Mouse (Mus musculus) olfactory bulb, adult 2 months (tissue): ENCODE measurements around the gene Pnck. TPM values are rescaled to one million over a fixed set of nuclear protein-coding genes. Genes with fewer than 3 reads are reported as not detected.

Source experiments
- H3K27ac ChIP-seq: fragments of 200-500 bp; 2 replicates; pipeline ENCODE4 v1.5.1; 2012; ENCODE audit warnings: low read depth, low read length; ENCODE audit not compliant: insufficient read depth
- H3K4me1 ChIP-seq: fragments of 200-500 bp; 2 replicates; pipeline ENCODE4 v1.6.1; 2012; ENCODE audit warnings: low read length; ENCODE audit not compliant: control insufficient read depth, insufficient read depth
- H3K4me3 ChIP-seq: fragments of 200-500 bp; 2 replicates; pipeline ENCODE4 v1.5.1; 2012; ENCODE audit warnings: mild to moderate bottlenecking, low read depth, low read length, moderate library complexity; ENCODE audit not compliant: insufficient read depth
- CTCF ChIP-seq: fragments of 200-500 bp; IDR thresholded peaks from 2 replicates; pipeline ENCODE4 v1.5.1; 2012; ENCODE audit warnings: low read depth, mild to moderate bottlenecking, low read length, moderate library complexity; ENCODE audit not compliant: insufficient read depth
- POLR2A ChIP-seq: fragments of 200-500 bp; IDR thresholded peaks from 2 replicates; pipeline ENCODE4 v1.6.1; 2012; ENCODE audit warnings: mild to moderate bottlenecking, low read depth, low read length, moderate library complexity; ENCODE audit not compliant: insufficient read depth
- WGBS: fragments of 180-500 bp; shearing (Covaris S2); methylation state at CpG from one replicate; pipeline ENCODE4 v1.1.7; 2018; 5-methylcytosine and 5-hydroxymethylcytosine counted together
- polyA plus RNA-seq: library from polyadenylated mRNA; stranded (reverse); fragments of >200 nt; gene quantifications from 2 replicates; pipeline ENCODE4 v1.2.4, GENCODE M21; 2012; ENCODE audit warnings: low replicate concordance; ENCODE audit not compliant: missing spikeins, insufficient read depth, insufficient read length

The Pnck gene
- polyA plus RNA-seq, 1 experiment = not detected

DNA sequence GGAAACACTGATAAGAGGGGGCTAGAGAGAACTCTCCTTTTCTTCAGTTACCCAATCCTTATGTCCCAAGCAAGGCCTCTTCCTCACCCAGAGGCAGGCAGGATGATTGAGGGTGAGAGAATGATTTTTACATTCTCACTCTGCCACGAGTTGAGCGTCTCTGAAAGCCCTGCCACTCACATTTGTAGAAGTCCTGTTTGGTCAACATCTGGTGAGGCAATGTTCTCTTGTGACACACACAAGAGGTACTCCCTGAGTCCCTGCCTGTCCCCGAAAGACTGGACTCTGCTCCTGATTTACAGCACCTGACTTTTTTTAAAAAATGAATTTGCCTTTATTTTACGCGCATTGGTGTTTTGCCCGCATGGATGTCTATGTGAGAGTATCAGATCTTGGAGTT is 6.5 kb downstream of the Pnck start:
- H3K27ac ChIP-seq = no peak overlapping the region
- TF ChIP-seq POLR2A (no peak), CTCF (no peak)

GRCm38 (mm10) chrX:73650869-73651268 is 9.0 kb downstream of the Pnck start:
- H3K4me1 ChIP-seq = no peaks in the 10 kb centered on the region
- H3K27ac ChIP-seq = no peak overlapping the region
- TF ChIP-seq CTCF = no peak
- TF ChIP-seq POLR2A = no peak
- H3K4me3 ChIP-seq = no peak overlapping the region
- WGBS = 81% methylated on average over 3 of the region's 3 CpGs

More for the DNA sequence above, 6.5 kb downstream of the Pnck start:
- 87% methylated on average over 6 of the region's 6 CpGs for WGBS
- no peak overlapping the region for H3K4me3 ChIP-seq
- peaks cover 7% of the 10 kb centered on the region; the same call in 1 of the 2 replicates for H3K4me1 ChIP-seq

- TF ChIP-seq CTCF = no peak
- TF ChIP-seq POLR2A = no peak
- Histone ChIP-seq H3K4me1 (peaks cover 2% of the 10 kb centered on the region; the same call in 1 of the 2 replicates), H3K4me3 (no peak overlapping the region), H3K27ac (no peak overlapping the region)
- 52% methylated on average over 4 of the region's 4 CpGs for WGBS
Measured at GRCm38 (mm10) chrX:73645121-73645520, 14.8 kb downstream of the Pnck start.

DNA sequence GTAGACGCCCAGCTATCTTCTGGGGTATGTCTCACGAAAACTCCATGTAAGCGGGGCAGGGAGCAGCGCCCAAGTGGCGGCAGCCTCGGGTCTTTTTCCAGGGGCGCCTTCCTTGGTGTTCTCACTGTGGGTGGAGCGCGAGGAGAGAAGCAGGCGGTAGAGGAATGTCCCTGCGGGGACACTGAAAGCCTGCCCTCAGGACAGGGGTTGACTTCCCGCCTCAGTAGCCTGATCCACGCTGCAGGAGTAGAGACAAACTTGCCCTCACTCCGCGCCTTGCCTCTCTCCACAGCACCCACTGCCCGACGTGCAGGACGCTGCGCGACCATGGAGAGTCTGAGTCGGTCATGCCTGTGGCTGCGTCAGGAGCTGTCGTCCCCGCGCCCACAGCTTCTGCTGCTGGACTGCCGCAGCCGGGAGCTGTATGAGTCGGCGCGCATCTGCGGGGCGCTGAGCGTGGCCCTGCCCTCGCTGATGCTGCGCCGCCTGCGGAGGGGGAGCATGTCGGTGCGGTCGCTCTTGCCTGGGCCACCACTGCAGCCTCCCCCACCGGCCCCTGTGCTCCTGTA is 19.9 kb downstream of the Pnck start:
- Histone ChIP-seq H3K4me3 (peak overlapping the region; percentile 21), H3K4me1 (peaks cover 27% of the 10 kb centered on the region), H3K27ac (no peak overlapping the region)
- 19% methylated on average over 38 of the region's 41 CpGs for WGBS
- TF ChIP-seq POLR2A = no peak
- no peak for TF ChIP-seq CTCF

DNA sequence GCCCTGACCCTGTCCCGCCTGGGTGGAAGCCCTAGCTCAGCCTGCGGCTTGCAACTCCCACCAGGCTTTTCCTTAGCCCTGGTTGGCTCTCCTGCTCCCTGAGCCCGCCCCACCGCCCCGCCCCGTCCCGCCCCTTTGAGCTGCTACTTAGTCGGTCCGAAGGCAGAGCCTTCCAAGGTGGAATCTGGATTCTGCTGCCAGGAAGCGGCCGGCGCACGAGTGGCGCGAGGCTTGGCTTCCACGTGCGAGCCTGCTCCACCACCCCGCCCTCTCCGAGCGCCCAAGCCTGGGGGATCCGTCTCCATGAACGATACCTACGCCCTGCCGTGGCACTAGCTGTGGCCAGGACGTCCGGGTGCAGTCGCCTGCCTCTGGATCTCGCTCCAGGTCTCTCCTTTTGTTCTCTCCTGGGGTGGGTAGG is 20.7 kb downstream of the Pnck start, which contains the start of gene Dusp9:
TSS of gene Dusp9 (plus strand) at position 165 of the 421 bp plus-strand sequence.
- no peak for TF ChIP-seq POLR2A
- Histone ChIP-seq H3K4me1 (peaks cover 27% of the 10 kb centered on the region), H3K4me3 (peak within 1 kb of the TSS; percentile 30), H3K27ac (no peak within 1 kb of the TSS)
- WGBS = 24% methylated on average over 28 of the region's 28 CpGs

DNA sequence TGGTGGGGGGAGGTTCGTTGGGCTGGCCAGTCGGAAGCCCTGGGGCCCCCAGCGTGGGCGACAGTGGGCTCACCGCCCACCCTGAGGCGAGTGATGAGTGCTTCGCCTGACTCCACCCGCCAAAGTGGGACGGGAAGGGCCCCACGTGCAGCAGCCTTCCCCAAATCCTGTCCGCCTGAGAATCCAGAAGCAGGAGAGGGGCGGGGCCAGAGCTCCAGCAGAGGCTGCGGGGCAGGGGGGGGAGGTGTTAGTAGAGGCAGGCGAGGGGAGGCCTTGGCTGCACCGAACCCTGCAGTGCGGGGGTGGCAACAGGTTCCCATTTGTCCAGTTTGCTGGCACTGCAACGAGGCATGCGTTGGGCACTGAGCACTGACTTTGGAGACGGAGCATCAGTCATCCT is 22.5 kb downstream of the Pnck start:
- no peak overlapping the region for H3K27ac ChIP-seq
- TF ChIP-seq POLR2A (no peak), CTCF (no peak)
- WGBS = 24% methylated on average over 19 of the region's 19 CpGs

DNA sequence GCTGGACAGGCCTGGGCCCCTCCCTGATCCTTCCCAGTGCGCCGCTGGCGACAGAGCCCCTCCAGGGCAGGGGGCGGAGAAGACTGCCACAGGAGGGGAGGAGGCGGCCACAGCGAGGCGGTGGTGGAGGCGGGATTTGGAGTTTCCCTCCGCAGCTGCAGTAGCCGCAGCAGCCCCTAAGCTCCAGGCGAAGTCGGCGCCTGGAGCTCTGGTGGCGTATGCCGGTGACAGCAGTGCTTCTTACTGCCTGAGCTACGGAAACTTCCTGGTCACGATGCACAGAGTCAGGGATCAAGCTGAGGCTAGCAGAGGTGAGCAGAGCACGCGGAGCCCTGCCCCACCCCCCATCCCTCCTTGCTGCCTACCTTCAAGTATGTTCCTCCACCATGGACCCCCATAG is 24.5 kb downstream of the Pnck start:
- WGBS = 19% methylated on average over 19 of the region's 19 CpGs
- Histone ChIP-seq H3K27ac (no peak overlapping the region), H3K4me3 (peak overlapping the region; percentile 9; the same call in 1 of the 2 replicates), H3K4me1 (peaks cover 27% of the 10 kb centered on the region)
- no peak for TF ChIP-seq CTCF
- no peak for TF ChIP-seq POLR2A

More for the DNA sequence above, 22.5 kb downstream of the Pnck start:
- H3K4me3 ChIP-seq = peak overlapping the region; percentile 34
- peaks cover 27% of the 10 kb centered on the region for H3K4me1 ChIP-seq

DNA sequence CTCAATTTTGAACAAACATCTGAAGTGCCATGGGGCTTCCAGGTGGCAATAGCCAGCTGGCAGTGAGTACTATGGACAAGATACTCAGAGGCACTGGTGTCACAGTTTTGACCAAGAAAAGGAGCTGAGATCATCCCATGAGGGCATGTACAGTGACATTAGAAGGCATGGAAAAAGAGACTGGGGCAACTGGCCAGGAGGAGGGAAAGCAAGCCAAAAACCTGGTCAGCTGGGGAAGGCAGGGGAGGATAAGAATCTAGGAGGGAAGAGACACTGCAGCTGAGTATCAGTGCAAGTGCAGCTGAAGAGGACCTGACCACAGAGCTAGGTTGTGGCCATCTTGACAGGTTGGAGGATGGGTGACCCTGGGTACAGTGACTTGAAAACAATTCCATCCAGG is 32.9 kb downstream of the Pnck start:
- H3K4me3 ChIP-seq = no peak overlapping the region
- no peak overlapping the region for H3K27ac ChIP-seq
- TF ChIP-seq POLR2A (no peak), CTCF (no peak)
- no peaks in the 10 kb centered on the region for H3K4me1 ChIP-seq

GRCm38 (mm10) chrX:73619890-73620289 is 40.0 kb downstream of the Pnck start:
- no peak for TF ChIP-seq POLR2A
- 95% methylated on average over 2 of the region's 2 CpGs for WGBS
- Histone ChIP-seq H3K27ac (no peak overlapping the region), H3K4me3 (no peak overlapping the region), H3K4me1 (no peaks in the 10 kb centered on the region)

DNA sequence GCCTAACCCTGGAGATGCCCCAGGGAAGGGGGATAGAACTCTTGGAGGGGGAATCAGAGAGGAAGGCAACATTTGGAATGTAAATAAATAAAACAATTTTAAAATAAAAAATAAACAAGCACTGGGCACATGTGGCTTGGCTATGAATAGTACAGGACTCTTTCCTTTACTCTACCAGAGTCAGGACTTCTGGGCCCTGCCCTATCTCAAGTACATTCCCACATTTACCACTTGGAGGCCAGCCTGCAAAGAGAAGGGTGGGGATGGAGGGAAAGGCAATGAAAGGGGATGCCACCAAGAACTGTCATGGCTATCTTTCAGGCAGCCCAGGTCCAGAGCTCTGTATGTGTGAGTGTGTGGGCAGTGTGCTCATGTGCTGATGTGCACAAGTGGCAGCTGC is 40.5 kb downstream of the Pnck start:
- Histone ChIP-seq H3K4me1 (no peaks in the 10 kb centered on the region), H3K27ac (no peak overlapping the region), H3K4me3 (no peak overlapping the region)
- TF ChIP-seq CTCF = no peak
- no peak for TF ChIP-seq POLR2A
